Mouse (Mus musculus): ENCODE results near the gene Cacng6. TPM values are rescaled to one million over a fixed set of nuclear protein-coding genes. Genes with fewer than 3 reads are reported as not detected.

The Cacng6 gene
- total RNA-seq, 2 experiments from 2014 or later: 0.91 to 1.2 TPM

DNA sequence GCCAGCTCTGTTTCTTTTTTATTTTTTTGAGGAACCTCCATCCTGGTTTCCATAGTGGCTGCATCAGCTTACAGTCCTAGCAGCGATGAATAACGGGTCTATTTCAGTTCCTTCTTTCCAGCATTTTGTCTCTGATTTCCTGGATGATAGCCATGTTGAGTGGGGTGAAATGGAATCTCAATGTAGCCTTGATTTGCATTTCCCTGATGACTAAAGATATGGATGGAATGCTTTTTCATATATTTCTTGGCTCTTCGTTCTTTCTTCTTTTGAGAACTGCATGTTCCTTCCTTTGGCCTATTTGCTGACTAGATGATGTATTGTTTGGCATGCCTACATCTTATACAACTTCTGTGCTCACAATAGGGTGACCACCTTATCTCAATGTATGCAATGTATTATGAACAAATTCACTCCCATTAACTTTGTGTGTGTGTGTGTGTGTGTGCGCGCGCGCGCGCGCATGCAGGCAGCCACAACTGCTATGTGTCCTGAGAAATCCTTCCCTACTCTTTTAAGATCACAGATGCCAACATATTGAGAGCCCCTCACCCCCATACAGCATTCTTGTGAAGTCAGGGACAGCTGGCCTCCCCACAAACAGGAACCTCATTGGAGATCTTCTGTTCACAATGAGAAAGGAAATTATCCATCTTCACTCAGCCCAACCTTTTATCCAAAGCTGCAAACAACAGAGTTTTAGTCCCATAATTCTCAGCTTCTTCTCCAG, 33.3 kb downstream of the Cacng6 start:
- no peak for DNase-seq
- intact Hi-C loops (cut with DNase I): no loop called here

DNA sequence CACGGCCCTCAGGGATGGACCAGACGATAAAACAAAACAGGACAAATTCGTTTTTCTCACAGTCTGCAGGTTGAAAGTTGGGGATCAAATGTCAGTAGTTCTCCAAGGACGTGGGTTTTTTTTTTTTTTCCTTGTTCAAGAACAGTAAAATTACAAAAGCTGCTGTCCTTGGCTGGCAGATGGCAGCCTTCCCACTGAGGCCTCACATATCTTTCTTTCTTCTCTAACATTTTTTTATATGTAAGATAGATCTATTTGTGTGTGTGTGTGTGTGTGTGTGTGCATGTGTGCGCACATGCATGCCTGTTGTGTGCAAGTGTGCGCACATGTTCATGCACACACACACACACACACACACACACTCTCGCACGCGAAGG, 33.8 kb downstream of the Cacng6 start:
- DNase-seq: no peak
- intact Hi-C loops (cut with DNase I): no loop called here

DNA sequence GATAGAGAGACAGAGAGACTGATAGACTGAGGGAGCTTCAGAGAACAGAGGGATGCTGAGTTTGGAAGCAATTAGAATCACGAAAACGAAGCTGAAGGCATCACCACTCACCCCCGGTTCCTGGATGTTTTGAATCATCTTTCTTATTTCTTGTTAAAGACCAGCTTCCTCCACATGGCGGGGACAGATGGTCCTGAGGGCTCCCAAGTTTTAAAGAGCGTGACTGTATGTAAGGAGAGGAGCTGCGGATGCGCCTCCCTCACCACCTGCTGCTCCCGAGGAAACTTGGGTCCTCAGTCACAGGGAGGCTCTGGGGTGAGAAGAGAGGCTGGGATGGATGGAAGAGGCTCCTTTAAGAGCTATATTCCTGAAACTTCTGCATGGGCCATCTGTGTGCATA, 36.3 kb downstream of the Cacng6 start:
- DNase-seq: no peak
- intact Hi-C loops (cut with DNase I): no loop called here

DNA sequence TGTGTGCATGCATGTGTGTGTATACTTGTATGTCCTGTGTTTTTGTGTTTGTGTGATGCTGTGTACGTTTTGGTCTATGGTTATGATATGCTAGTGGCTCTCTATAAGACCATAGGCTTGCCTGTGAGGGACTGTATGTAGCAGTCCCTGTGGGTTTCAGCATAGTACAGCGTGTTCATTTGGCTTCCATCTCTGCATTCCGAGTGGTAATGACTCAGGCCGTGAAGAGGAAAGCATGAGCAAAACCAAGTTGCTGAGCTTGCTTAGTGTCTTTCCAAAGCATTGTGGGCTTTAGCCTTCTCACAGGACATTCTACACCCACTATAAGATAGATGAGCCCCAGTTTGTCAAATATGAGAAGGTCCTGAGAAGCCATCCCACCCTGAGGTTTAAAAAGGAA, 39.3 kb downstream of the Cacng6 start:
- DNase-seq: no peak
- intact Hi-C loops (cut with DNase I): no loop called here

DNA sequence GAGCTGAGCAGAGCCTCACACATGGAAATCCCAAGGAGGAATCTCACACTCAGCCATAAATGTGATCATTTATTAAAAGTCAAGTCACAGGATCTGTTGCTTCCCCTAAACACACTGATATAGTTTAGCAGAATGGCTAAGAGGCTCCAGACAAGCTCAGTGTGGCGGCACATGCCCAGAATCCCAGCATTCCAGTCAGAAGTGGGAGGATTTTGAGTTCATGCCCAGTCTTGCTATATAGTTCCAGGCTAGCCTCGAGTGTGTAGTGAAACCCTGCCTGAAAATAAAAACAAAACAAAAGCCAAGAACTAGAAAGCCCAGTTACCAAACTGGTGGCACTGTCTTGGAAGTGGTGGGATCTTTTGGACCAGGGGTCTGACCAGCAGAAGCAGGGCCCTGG, 44.6 kb downstream of the Cacng6 start:
- DNase-seq: no peak
- intact Hi-C loops (cut with DNase I): no loop called here

DNA sequence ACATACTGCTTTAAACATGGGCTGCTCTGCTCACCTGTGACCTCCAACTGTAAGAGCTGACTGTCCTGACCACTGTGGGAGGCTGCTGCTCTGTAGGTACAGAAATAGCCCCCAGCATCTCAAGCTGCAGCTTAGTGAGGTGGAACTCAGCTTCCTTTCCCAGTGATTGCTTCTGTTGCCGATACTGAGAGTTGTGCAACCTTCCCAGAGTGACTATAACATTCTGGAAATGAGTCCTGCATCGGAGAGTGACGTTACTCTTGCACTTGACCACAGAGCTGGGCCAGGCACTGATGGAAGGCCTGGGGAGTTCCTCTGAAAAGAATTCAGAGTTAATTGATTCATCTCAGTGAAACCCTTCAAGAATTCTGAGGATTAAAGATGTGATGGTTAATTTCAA, 48.8 kb downstream of the Cacng6 start:
- no peak for DNase-seq
- intact Hi-C loops (cut with DNase I): no loop called here

DNA sequence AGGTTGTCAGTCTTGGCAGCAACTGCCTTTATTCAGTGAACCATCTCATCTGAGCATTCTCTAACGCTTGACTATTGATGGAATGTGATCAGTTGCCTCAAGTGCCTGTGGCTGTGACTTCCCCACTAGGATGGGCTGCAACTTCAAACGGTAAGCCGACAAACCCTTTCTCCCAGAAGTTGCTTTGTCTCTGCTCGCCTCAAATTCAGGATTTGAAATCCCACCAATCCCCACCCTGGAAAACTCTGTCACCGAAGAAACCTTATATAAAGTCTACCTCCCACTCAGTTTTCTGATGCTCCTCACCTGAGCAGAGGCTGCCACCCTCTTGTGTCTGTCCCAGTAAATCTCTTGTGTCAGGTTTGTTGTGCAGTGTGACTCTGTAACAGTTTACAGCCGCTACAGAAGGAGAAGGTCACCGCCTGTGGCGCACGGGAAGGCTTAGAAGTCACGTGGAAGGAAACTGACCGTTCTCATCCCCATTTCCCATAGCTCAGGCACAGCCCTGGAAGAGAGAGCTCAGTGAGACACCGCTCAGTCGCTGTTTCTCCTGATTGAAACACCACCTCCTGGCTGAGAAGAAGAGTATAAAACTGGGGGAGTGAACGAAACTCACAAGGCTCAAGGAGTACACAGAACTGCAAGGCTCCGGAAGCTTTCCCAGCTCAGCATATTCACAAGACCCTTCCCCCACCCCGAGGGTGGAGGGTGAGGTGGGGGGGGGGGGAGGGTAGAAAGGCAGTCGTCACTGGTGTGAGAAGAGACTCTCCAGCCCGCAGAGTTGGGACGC, 50.5 kb downstream of the Cacng6 start:
- intact Hi-C loops (cut with DNase I): no loop called here
- no peak for DNase-seq

DNA sequence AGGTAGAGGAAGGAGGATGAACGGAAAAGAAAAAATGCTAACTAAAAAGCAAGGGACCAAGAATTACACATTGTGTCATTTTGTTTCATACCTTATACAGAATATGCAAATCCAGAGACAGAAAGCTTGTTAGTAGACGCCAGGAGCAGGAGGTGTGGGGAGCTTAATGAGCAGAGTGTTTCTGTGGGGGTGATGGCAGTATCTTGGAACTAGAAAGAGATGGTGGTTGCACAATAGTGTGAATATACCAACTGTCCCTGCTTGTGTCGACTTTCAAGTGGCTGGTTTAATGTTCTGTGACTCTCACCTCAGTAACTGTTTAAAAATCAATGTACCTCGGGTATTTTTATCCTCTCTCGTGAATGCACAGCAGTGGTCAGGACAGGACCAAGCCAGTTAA, 52.7 kb downstream of the Cacng6 start:
- DNase-seq: no peak

DNA sequence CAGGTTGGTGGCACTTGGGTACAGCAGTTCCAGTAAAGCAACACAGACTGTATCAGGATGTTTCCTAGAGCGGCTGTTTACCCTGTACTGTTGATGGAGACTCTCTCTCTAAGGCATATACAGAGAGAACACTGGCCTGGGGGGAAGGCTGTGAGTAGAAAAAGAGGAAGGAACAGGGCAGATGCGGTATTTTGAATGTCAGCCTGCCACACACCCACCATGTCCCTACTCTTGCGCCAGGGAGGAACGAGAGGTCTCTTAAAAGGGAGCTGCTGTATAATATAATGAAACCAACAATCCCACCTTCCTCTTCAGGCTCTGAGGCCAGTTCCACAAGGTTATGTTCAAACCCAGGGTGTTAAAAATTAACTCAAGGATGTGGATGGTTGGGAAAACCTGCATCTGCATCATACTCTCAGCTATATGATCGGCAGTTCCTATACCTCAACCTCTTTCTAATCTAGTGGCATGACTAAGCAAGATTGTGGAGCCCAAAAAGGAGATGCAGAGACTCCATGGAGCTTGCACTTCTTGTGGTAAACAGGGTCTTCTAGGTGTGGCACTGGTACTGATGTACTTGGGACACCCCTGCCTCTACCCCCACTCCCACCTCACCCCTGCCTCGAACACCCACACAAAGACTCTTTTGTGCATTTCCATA, 58.1 kb downstream of the Cacng6 start:
- intact Hi-C loops (cut with DNase I): no loop called here
- DNase-seq: no peak

More for the DNA sequence above, 52.7 kb downstream of the Cacng6 start:
- intact Hi-C loops (cut with DNase I): no loop called here

Small RNAs within 50 kb of the gene (microRNA-seq; reads per million reads assigned to microRNA genes)
- 201 reads per million, percentile 58 among the genes with 10 or more reads in this experiment for gene Gm23450

Other genes starting within 250 kb of the Cacng6 start
- under 1 TPM; 0.06 to 0.08 TPM for gene Nlrp12, start 174.5 kb upstream of the Cacng6 start, total RNA-seq (2021)
- 10 to 100 TPM; 34.6 to 35.9 TPM for gene Myadm, start 135.1 kb upstream of the Cacng6 start, total RNA-seq (2021)
- 100 to 1,000 TPM in 1 of 2 experiments, 10 to 100 TPM in 1; 88.7 to 100 TPM for gene Prkcg, start 135.0 kb upstream of the Cacng6 start, total RNA-seq (2021)
- 100 to 1,000 TPM; 111 to 123 TPM for gene Cacng7, start 91.2 kb upstream of the Cacng6 start, total RNA-seq (2021)
- gene Cacng8, start 33.5 kb upstream of the Cacng6 start, total RNA-seq (2021): 100 to 1,000 TPM; 102 to 111 TPM
- not detected for gene Tarm1, start 78.4 kb downstream of the Cacng6 start, total RNA-seq (2021)
- 1 to 10 TPM in 1 of 2 experiments, under 1 TPM in 1; 0.84 to 1.1 TPM for gene Oscar, start 192.0 kb downstream of the Cacng6 start, total RNA-seq (2021)
- 100 to 1,000 TPM; 370 to 397 TPM for gene Ndufa3, start 193.2 kb downstream of the Cacng6 start, total RNA-seq (2021)
- gene Tfpt, start 205.7 kb downstream of the Cacng6 start, total RNA-seq (2021): 10 to 100 TPM; 40.7 to 43.7 TPM
- 10 to 100 TPM; 58.0 to 58.2 TPM for gene Prpf31, start 205.8 kb downstream of the Cacng6 start, total RNA-seq (2021)
- gene Cnot3, start 221.1 kb downstream of the Cacng6 start, total RNA-seq (2021): 10 to 100 TPM; 53.3 to 57.2 TPM
- 1 to 10 TPM; 6.2 to 8.2 TPM for gene Leng1, start 241.6 kb downstream of the Cacng6 start, total RNA-seq (2021)